Mouse (Mus musculus): ENCODE results near the gene Arsj.
A peak's percentile ranks its signal among the peaks of the same experiment; 100 is the strongest.

Gene Arsj

GRCm38 (mm10) chr3:126402836-126403235 lies 39.4 kb downstream of the Arsj start:
- DNase-seq: peak; percentile 82

GRCm38 (mm10) chr3:126404199-126404598 lies 40.7 kb downstream of the Arsj start:
- DNase-seq: no peak

- DNase-seq: no peak
Measured at GRCm38 (mm10) chr3:126430524-126431064, 67.1 kb downstream of the Arsj start.

- DNase-seq: no peak
Measured at GRCm38 (mm10) chr3:126439331-126439730, 75.8 kb downstream of the Arsj start.

GRCm38 (mm10) chr3:126449058-126449457 lies 85.6 kb downstream of the Arsj start:
- no peak for DNase-seq

GRCm38 (mm10) chr3:126449515-126449914 lies 86.0 kb downstream of the Arsj start:
- DNase-seq: no peak

- no peak for DNase-seq
Measured at GRCm38 (mm10) chr3:126455787-126456482, 92.5 kb downstream of the Arsj start.

GRCm38 (mm10) chr3:126463119-126463815 lies 99.8 kb downstream of the Arsj start:
- no peak for DNase-seq

GRCm38 (mm10) chr3:126464262-126464661 lies 100.8 kb downstream of the Arsj start:
- DNase-seq: no peak
